Mouse (Mus musculus): Measurements from ENCODE around the gene Pip4k2b. TPM values are rescaled to one million over a fixed set of nuclear protein-coding genes. Genes with fewer than 3 reads are reported as not detected.
"Not testable (repeated sequence)": the region's sequence is repeated elsewhere in the genome, so short reads cannot be mapped to it uniquely, and the experiment has no call there.

Pip4k2b gene
- polyA plus RNA-seq (2012; rRNA removed): 17.6 and 19.1 TPM in 2 replicates

GRCm38 (mm10) chr11:97744063-97744717 lies at the start of gene Pip4k2b:
TSS of gene Pip4k2b (minus strand) at chr11:97744704.
- Histone ChIP-seq H3K4me1 (ENCODE audit: control insufficient read depth, insufficient read depth, insufficient read length) (peaks cover 15% of the 10 kb centered on the region; the same call in 1 of the 2 replicates), H3K27ac (ENCODE audit: insufficient read depth, low read length) (peak within 1 kb of the TSS; percentile 100), H3K27me3 (ENCODE audit: control insufficient read depth, insufficient read depth, low read length) (no peaks in the 10 kb centered on the region), H3K4me3 (ENCODE audit: extremely low read depth, insufficient read depth, insufficient read length) (peak within 1 kb of the TSS; percentile 100), H3K36me3 (ENCODE audit: control insufficient read depth, insufficient read depth, low read length) (peaks cover 8% of the 10 kb centered on the region; the same call in 1 of the 2 replicates)
- under 1% methylated on average over 60 of the region's 63 CpGs for WGBS
- TF ChIP-seq POLR2A (IDR thresholded peaks at IDR 0.05; ENCODE audit: low read depth, low read length): no peak
- no peak for TF ChIP-seq CTCF (IDR thresholded peaks at IDR 0.05; ENCODE audit: extremely low read depth, insufficient read depth, insufficient read length, insufficient replicate concordance)
- peak in 1 of 2 experiments; percentile 63 for DNase-seq (ENCODE audit: low read depth in 1 of 2, low spot score in 2 of 2)

- peak; percentile 21 to 72 for DNase-seq (ENCODE audit: low read depth in 1 of 2, low spot score in 2 of 2)
- WGBS: 0% methylated on average over 2 of the region's 2 CpGs
These were observed 48.7 kb upstream of the Pip4k2b start for GRCm38 (mm10) chr11:97793165-97793564.

GRCm38 (mm10) chr11:97790778-97791438 lies 46.4 kb upstream of the Pip4k2b start:
- H3K36me3 ChIP-seq (ENCODE audit: control insufficient read depth, insufficient read depth, low read length); H3K27me3 ChIP-seq (ENCODE audit: control insufficient read depth, insufficient read depth, low read length); H3K27ac ChIP-seq (ENCODE audit: insufficient read depth, low read length); H3K4me3 ChIP-seq (ENCODE audit: extremely low read depth, insufficient read depth, insufficient read length); DNase-seq (ENCODE audit: low read depth in 1 of 2, low spot score in 2 of 2); H3K4me1 ChIP-seq (ENCODE audit: control insufficient read depth, insufficient read depth, insufficient read length): not testable (repeated sequence)
- 74% methylated on average over 2 of the region's 2 CpGs for WGBS

More at GRCm38 (mm10) chr11:97793165-97793564, 48.7 kb upstream of the Pip4k2b start:
- no peak for TF ChIP-seq POLR2A (IDR thresholded peaks at IDR 0.05; ENCODE audit: low read depth, low read length)
- peak; percentile 7; the same call in 1 of the 2 replicates for TF ChIP-seq CTCF (IDR thresholded peaks at IDR 0.05; ENCODE audit: extremely low read depth, insufficient read depth, insufficient read length, insufficient replicate concordance)
- Histone ChIP-seq H3K27me3 (ENCODE audit: control insufficient read depth, insufficient read depth, low read length) (no peaks in the 10 kb centered on the region), H3K4me1 (ENCODE audit: control insufficient read depth, insufficient read depth, insufficient read length) (no peaks in the 10 kb centered on the region), H3K36me3 (ENCODE audit: control insufficient read depth, insufficient read depth, low read length) (no peaks in the 10 kb centered on the region), H3K4me3 (ENCODE audit: extremely low read depth, insufficient read depth, insufficient read length) (no peak overlapping the region), H3K27ac (ENCODE audit: insufficient read depth, low read length) (no peak overlapping the region)

GRCm38 (mm10) chr11:97789727-97790126 lies 45.2 kb upstream of the Pip4k2b start:
- no peak overlapping the region for H3K4me3 ChIP-seq (ENCODE audit: extremely low read depth, insufficient read depth, insufficient read length)
- WGBS: 89% methylated on average over 5 of the region's 5 CpGs

GRCm38 (mm10) chr11:97787961-97788360 lies 43.5 kb upstream of the Pip4k2b start:
- no peaks in the 10 kb centered on the region for H3K27me3 ChIP-seq (ENCODE audit: control insufficient read depth, insufficient read depth, low read length)
- TF ChIP-seq POLR2A (IDR thresholded peaks at IDR 0.05; ENCODE audit: low read depth, low read length): no peak
- TF ChIP-seq CTCF (IDR thresholded peaks at IDR 0.05; ENCODE audit: extremely low read depth, insufficient read depth, insufficient read length, insufficient replicate concordance): no peak
- no peak for DNase-seq (ENCODE audit: low read depth in 1 of 2, low spot score in 2 of 2)
- 84% methylated on average over 3 of the region's 3 CpGs for WGBS
- no peak overlapping the region for H3K4me3 ChIP-seq (ENCODE audit: extremely low read depth, insufficient read depth, insufficient read length)
- no peak overlapping the region for H3K27ac ChIP-seq (ENCODE audit: insufficient read depth, low read length)
- no peaks in the 10 kb centered on the region for H3K36me3 ChIP-seq (ENCODE audit: control insufficient read depth, insufficient read depth, low read length)
- H3K4me1 ChIP-seq (ENCODE audit: control insufficient read depth, insufficient read depth, insufficient read length): no peaks in the 10 kb centered on the region

More at GRCm38 (mm10) chr11:97789727-97790126, 45.2 kb upstream of the Pip4k2b start:
- TF ChIP-seq POLR2A (IDR thresholded peaks at IDR 0.05; ENCODE audit: low read depth, low read length): no peak
- TF ChIP-seq CTCF (IDR thresholded peaks at IDR 0.05; ENCODE audit: extremely low read depth, insufficient read depth, insufficient read length, insufficient replicate concordance): no peak
- H3K27me3 ChIP-seq (ENCODE audit: control insufficient read depth, insufficient read depth, low read length): no peaks in the 10 kb centered on the region
- H3K27ac ChIP-seq (ENCODE audit: insufficient read depth, low read length): no peak overlapping the region
- no peak for DNase-seq (ENCODE audit: low read depth in 1 of 2, low spot score in 2 of 2)
- H3K4me1 ChIP-seq (ENCODE audit: control insufficient read depth, insufficient read depth, insufficient read length): no peaks in the 10 kb centered on the region
- H3K36me3 ChIP-seq (ENCODE audit: control insufficient read depth, insufficient read depth, low read length): no peaks in the 10 kb centered on the region

- peaks cover 7% of the 10 kb centered on the region; the same call in 1 of the 2 replicates for H3K4me1 ChIP-seq (ENCODE audit: control insufficient read depth, insufficient read depth, insufficient read length)
- WGBS: 1% methylated on average over 10 of the region's 10 CpGs
- TF ChIP-seq POLR2A (IDR thresholded peaks at IDR 0.05; ENCODE audit: low read depth, low read length) (no peak; the same call in 1 of the 2 replicates), CTCF (IDR thresholded peaks at IDR 0.05; ENCODE audit: extremely low read depth, insufficient read depth, insufficient read length, insufficient replicate concordance) (no peak)
- no peak for DNase-seq (ENCODE audit: low read depth in 1 of 2, low spot score in 2 of 2)
- peak overlapping the region; percentile 63 for H3K27ac ChIP-seq (ENCODE audit: insufficient read depth, low read length)
- H3K36me3 ChIP-seq (ENCODE audit: control insufficient read depth, insufficient read depth, low read length): peaks cover 20% of the 10 kb centered on the region
- peak overlapping the region; percentile 90 for H3K4me3 ChIP-seq (ENCODE audit: extremely low read depth, insufficient read depth, insufficient read length)
- H3K27me3 ChIP-seq (ENCODE audit: control insufficient read depth, insufficient read depth, low read length): no peaks in the 10 kb centered on the region
These were observed 38.0 kb upstream of the Pip4k2b start for GRCm38 (mm10) chr11:97782564-97782895.
